Mouse (Mus musculus) stomach, embryonic 14.5 days (tissue): ENCODE results near the gene Unc13c. TPM values are rescaled to one million over a fixed set of nuclear protein-coding genes. Genes with fewer than 3 reads are reported as not detected.

Experiments
- ATAC-seq: fragments of 200-750 bp; cut with Nextera tagmentation; 2 replicates; pipeline ENCODE4 v1.8.0; 2017; ENCODE audit warnings: low read depth, moderate TSS enrichment; ENCODE audit not compliant: insufficient number of reproducible peaks, insufficient read depth, low FRiP score
- H3K27ac ChIP-seq: fragments of 300-500 bp; sonication (generic); 2 replicates; pipeline ENCODE4 v1.5.1; 2014; ENCODE audit warnings: mild to moderate bottlenecking, low read length, moderate library complexity, mixed read lengths
- H3K27me3 ChIP-seq: fragments of 300-500 bp; sonication (generic); 2 replicates; pipeline ENCODE4 v1.6.1; 2014; ENCODE audit warnings: low read length, control low read depth, mixed read lengths; ENCODE audit not compliant: control insufficient read depth, insufficient read depth
- H3K36me3 ChIP-seq: fragments of 300-500 bp; sonication (generic); 2 replicates; pipeline ENCODE4 v1.6.1; 2014; ENCODE audit warnings: mild to moderate bottlenecking, control low read depth, low read length, moderate library complexity, mixed read lengths; ENCODE audit not compliant: control insufficient read depth, insufficient read depth
- H3K4me1 ChIP-seq: fragments of 300-500 bp; sonication (generic); 2 replicates; pipeline ENCODE4 v1.6.1; 2014; ENCODE audit warnings: low read length, control low read depth, mixed read lengths; ENCODE audit not compliant: control insufficient read depth, insufficient read depth
- H3K4me2 ChIP-seq: fragments of 300-500 bp; sonication (generic); replicated peaks from 2 replicates; pipeline ENCODE4 v1.6.1; 2014; ENCODE audit warnings: low read depth, low read length, control low read depth
- H3K4me3 ChIP-seq: fragments of 300-500 bp; sonication (generic); 2 replicates; pipeline ENCODE4 v1.5.1; 2014; ENCODE audit warnings: low read depth, low read length, control low read depth
- H3K9ac ChIP-seq: fragments of 300-500 bp; sonication (generic); replicated peaks from 2 replicates; pipeline ENCODE4 v1.6.1; 2014; ENCODE audit warnings: low read depth, mild to moderate bottlenecking, control low read depth, low read length, moderate library complexity, mixed read lengths
- H3K9me3 ChIP-seq: fragments of 300-500 bp; sonication (generic); 2 replicates; pipeline ENCODE4 v1.6.1; 2016; ENCODE audit warnings: low read depth, low read length, control low read depth; ENCODE audit not compliant: control insufficient read depth
- WGBS: fragments of 180-500 bp; shearing (Covaris S2); extraction: QIAGEN DNeasy Blood & Tissue Kit; methylation state at CpG from one replicate; pipeline ENCODE4 v1.1.7; 2014; 5-methylcytosine and 5-hydroxymethylcytosine counted together
- polyA plus RNA-seq: library from polyadenylated mRNA; unstranded; fragments of >200 nt; fragmentation: Nextera tagmentation; extraction: Ambion mirVana; gene quantifications from 2 replicates; pipeline ENCODE4 v1.2.1, GENCODE M21; 2014

Gene Unc13c
- polyA plus RNA-seq, 1 experiment from 2014 or later = 2.0 TPM

DNA sequence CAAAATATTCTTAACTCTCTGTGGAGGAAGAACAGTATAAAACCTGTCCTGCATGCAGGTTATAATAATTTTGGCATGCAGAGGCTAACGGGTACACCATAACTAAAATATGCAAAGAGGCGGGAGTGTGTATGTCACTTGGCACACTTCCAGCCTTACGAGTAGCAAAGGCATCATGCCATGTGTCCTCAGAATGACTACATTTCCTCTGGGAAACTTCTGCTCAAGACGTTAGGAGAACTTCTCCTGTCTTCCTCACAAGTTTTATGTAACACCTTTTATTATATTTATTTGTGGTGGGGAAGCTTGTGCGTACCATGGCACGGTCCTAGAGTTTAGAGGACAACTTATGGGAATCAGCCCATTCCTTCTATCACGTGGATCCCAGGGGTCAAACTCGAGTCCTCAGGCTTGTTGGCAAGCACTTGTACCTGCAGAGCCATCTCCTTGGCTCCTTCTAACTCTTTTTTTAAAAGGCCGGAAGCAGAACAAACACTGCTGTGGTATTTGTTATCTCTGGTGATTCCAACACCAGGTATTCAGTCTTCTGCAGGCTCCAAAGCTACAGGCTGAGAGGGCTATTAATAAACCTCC is 3.3 kb downstream of the Unc13c start:
- H3K9ac ChIP-seq = no peak overlapping the region
- no peak overlapping the region for H3K27ac ChIP-seq
- no peak overlapping the region for H3K4me3 ChIP-seq
- H3K4me2 ChIP-seq = no peak overlapping the region
- no peaks in the 10 kb centered on the region for H3K4me1 ChIP-seq
- no peaks in the 10 kb centered on the region for H3K9me3 ChIP-seq
- no peaks in the 10 kb centered on the region for H3K27me3 ChIP-seq
- no peak for ATAC-seq
- WGBS = 39% methylated on average over 9 of the region's 9 CpGs
- H3K36me3 ChIP-seq = no peaks in the 10 kb centered on the region

DNA sequence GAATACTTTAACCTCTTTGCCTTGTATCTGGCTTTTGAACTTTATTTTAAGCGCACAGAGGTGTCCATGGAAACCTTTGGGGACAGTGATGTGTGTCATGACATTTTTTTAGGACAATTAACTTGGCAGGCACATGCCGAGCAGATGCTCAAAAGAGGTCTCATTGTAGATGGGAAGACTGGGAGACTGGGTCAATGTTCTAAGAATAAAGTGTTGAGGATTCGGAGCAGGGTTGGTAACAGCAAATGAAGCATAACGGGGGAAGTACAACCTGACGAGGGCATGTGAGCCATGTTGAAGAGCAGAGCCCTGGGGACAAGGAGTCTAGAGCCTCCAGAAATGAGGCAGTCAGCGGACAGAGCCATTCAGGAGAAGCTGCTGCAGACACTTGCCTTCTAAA is 6.3 kb downstream of the Unc13c start:
- no peaks in the 10 kb centered on the region for H3K36me3 ChIP-seq
- H3K4me1 ChIP-seq = no peaks in the 10 kb centered on the region
- ATAC-seq = no peak
- no peaks in the 10 kb centered on the region for H3K27me3 ChIP-seq
- H3K9me3 ChIP-seq = no peaks in the 10 kb centered on the region
- no peak overlapping the region for H3K4me2 ChIP-seq
- H3K9ac ChIP-seq = no peak overlapping the region
- 92% methylated on average over 6 of the region's 6 CpGs for WGBS
- no peak overlapping the region for H3K27ac ChIP-seq
- no peak overlapping the region for H3K4me3 ChIP-seq

DNA sequence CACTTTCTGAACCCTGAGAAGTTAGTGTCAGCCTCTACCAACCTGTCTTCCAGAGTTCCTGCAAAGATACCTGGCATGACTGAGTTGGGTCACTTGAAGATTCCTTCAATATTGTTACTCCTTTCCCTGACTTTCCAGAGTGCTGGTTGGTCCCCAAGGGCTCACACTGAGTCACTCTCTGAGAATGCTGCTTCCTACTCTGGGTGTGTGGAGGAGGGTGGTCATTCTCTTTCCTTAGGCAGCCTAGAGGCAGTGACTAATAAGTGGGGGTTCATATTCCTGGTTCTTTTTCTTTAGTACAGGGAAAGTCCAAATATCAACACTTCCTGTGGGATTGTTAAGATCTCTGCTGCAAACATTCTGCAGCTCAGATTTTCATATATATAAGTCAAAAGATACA is 16.4 kb downstream of the Unc13c start:
- Histone ChIP-seq H3K9ac (no peak overlapping the region), H3K27me3 (no peaks in the 10 kb centered on the region), H3K9me3 (no peaks in the 10 kb centered on the region), H3K27ac (no peak overlapping the region), H3K4me2 (no peak overlapping the region), H3K4me1 (no peaks in the 10 kb centered on the region), H3K36me3 (no peaks in the 10 kb centered on the region), H3K4me3 (no peak overlapping the region)
- ATAC-seq = no peak

DNA sequence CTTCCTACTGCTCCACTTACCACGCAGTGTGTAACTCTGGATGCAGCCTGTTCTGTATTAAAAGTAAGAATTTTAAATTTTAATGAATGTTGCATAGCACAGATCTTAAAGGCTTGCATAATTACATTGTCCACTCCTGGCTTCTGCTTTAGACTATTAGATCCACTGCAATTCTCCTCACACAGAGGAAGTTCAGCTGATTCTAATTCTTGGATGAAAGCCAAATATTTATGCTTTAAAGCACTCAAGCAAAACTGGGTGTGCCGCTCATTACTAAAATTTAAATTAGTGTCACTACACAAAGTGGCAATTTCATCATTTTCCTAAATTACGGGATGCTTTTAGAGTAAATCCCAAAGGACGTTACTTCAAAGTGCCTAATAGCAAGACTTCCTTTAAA is 17.2 kb downstream of the Unc13c start:
- Histone ChIP-seq H3K4me2 (no peak overlapping the region), H3K9me3 (no peaks in the 10 kb centered on the region), H3K9ac (no peak overlapping the region), H3K27ac (no peak overlapping the region), H3K4me3 (no peak overlapping the region), H3K36me3 (no peaks in the 10 kb centered on the region), H3K4me1 (no peaks in the 10 kb centered on the region), H3K27me3 (no peaks in the 10 kb centered on the region)
- WGBS = 73% methylated on average over 4 of the region's 4 CpGs
- no peak for ATAC-seq

DNA sequence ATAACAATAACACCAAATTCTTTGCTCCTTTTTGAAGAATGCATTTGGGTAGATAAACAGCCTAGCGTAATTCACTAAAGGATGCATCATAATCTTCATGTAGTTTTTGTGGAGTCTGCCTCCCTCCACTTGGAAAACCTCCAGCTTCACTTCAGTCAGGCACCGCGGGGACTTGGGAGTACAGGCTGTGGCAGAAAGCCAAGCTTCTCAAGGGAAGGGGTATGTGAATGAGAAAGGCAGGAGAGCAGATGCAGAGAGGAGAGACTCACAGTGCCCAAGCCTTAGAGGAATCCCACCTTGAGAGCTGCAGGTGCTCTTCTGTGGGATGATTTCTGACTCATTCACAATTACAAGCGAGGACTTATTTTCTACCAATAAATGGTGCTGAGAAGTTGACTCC is 33.9 kb downstream of the Unc13c start:
- ATAC-seq = no peak
- H3K4me1 ChIP-seq = no peaks in the 10 kb centered on the region
- WGBS = 50% methylated on average over 4 of the region's 4 CpGs
- no peaks in the 10 kb centered on the region for H3K27me3 ChIP-seq
- H3K9me3 ChIP-seq = no peaks in the 10 kb centered on the region
- H3K27ac ChIP-seq = no peak overlapping the region
- H3K4me2 ChIP-seq = no peak overlapping the region
- no peak overlapping the region for H3K4me3 ChIP-seq
- no peak overlapping the region for H3K9ac ChIP-seq
- no peaks in the 10 kb centered on the region for H3K36me3 ChIP-seq

DNA sequence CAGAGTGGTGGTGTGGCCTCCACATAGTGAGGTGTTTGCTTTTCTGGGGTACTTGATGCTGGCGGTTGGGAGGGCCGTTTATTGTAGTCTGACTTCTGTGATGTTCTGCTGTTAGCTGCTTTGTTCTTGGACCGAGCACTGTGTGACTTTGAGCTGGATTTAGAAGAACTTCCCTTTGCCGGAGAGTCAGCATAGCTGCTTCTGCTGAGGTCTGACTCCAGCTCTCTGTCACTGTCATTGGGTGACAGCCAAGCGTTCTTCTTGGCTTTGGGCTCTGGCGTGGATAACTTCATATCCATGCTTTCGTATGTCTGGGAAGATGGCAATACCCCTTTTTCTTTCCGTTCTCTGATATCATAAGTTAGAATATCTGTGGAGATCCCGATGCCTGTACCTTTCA is 36.8 kb downstream of the Unc13c start:
- no peak overlapping the region for H3K27ac ChIP-seq
- H3K36me3 ChIP-seq = no peaks in the 10 kb centered on the region
- no peak overlapping the region for H3K4me2 ChIP-seq
- H3K4me3 ChIP-seq = no peak overlapping the region
- no peaks in the 10 kb centered on the region for H3K9me3 ChIP-seq
- H3K4me1 ChIP-seq = no peaks in the 10 kb centered on the region
- no peak for ATAC-seq
- 92% methylated on average over 9 of the region's 9 CpGs for WGBS
- H3K9ac ChIP-seq = no peak overlapping the region
- no peaks in the 10 kb centered on the region for H3K27me3 ChIP-seq

DNA sequence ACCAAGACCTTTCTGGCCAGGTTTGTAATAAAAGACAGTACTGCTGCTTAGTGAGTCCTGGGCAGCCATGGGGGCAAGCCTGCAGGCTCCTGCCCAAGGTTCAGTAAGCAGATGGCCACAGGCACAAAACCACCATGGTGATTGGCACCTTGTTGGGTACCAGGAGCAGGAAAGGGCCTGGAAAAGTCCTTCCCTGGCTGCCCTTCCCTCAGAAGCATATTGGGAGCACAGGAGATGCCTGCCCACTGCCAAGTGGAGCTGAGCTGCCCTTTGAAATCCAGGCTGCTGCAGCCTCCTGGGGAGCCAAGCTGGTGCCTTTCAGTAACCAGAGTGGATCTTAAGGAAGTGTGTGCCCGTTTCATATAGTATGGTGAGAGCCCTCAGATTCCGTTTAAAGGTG is 41.5 kb downstream of the Unc13c start:
- WGBS = 68% methylated on average over 2 of the region's 2 CpGs
- H3K4me2 ChIP-seq = no peak overlapping the region
- no peaks in the 10 kb centered on the region for H3K27me3 ChIP-seq
- H3K9me3 ChIP-seq = no peaks in the 10 kb centered on the region
- no peak overlapping the region for H3K4me3 ChIP-seq
- no peak overlapping the region for H3K27ac ChIP-seq
- no peaks in the 10 kb centered on the region for H3K36me3 ChIP-seq
- no peak overlapping the region for H3K9ac ChIP-seq
- ATAC-seq = no peak
- H3K4me1 ChIP-seq = no peaks in the 10 kb centered on the region

DNA sequence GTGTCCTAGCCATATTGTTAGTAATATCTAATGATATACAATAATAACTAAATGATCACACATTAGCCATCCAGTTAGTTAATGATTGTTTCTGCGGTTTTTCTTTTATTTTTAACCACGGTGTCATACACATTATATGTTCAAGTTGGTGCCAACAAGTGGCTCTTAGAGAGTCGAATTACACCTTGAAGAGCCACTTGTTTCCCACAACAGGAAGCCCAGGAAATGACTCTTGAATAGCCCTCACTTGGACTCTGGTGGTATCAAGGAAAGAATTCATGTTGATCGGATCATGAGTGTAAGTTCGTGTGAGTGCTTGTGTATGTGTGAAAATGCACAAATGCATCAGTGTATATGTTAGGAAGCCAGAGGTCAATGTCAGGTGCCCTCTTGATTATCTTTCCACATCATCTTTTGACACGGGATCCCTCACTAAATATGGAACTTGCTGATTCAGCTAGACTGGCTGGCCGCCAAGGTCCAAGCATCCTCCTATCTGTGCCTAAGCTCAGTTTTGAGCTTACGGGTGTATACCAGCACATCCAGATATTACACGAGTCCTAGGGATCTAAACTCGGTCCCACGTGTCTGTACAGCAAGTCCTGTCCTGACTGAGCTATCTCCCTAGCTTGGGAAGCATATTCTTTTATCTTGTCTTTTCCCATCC is 46.2 kb downstream of the Unc13c start:
- Histone ChIP-seq H3K4me1 (no peaks in the 10 kb centered on the region), H3K9ac (no peak overlapping the region), H3K9me3 (no peaks in the 10 kb centered on the region), H3K4me3 (no peak overlapping the region), H3K4me2 (no peak overlapping the region), H3K27ac (no peak overlapping the region), H3K27me3 (no peaks in the 10 kb centered on the region), H3K36me3 (no peaks in the 10 kb centered on the region)
- 80% methylated on average over 11 of the region's 11 CpGs for WGBS
- no peak for ATAC-seq

DNA sequence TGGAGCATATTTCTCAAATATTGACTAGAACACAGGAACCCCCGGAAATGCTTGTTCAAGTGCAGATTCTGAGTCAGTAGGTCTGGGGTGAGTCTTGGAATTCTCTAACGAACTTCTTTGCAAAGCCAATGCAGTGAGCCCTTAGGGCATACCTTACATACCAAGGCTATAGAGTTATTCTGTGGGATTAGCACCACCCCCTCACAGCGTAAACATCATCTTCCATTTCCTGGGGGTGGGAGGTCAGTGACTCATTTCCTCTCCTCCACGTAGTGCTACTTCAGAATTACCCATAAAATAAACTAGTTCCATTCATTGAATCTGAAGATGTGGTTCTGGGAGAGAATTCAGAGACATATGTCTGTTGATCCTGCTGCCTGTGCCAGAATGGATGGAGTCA is 62.8 kb downstream of the Unc13c start:
- 53% methylated on average over 4 of the region's 4 CpGs for WGBS
- ATAC-seq = no peak
- no peak overlapping the region for H3K27ac ChIP-seq

More for the DNA sequence above, 62.8 kb downstream of the Unc13c start:
- H3K9me3 ChIP-seq = no peaks in the 10 kb centered on the region; the same call in 1 of the 2 replicates
- no peak overlapping the region for H3K4me3 ChIP-seq
- no peaks in the 10 kb centered on the region for H3K27me3 ChIP-seq
- H3K4me1 ChIP-seq = no peaks in the 10 kb centered on the region
- no peak overlapping the region for H3K4me2 ChIP-seq
- H3K36me3 ChIP-seq = no peaks in the 10 kb centered on the region
- H3K9ac ChIP-seq = no peak overlapping the region
